Mouse (Mus musculus) thymus, adult 2 months (tissue): ENCODE results near the gene Nop53. TPM values are rescaled to one million over a fixed set of nuclear protein-coding genes. Genes with fewer than 3 reads are reported as not detected.

Source experiments
- DNase-seq: peaks from one replicate; pipeline ENCODE4 v3.0.0; 2021
- H3K27ac ChIP-seq: fragments of 200-500 bp; 2 replicates; pipeline ENCODE4 v1.5.1; 2012; ENCODE audit warnings: low read length, control low read depth; ENCODE audit not compliant: control insufficient read depth, insufficient read depth
- H3K27me3 ChIP-seq: fragments of 200-500 bp; 2 replicates; pipeline ENCODE4 v1.6.1; 2012; ENCODE audit warnings: mild to moderate bottlenecking, low read length, moderate library complexity, mixed read lengths; ENCODE audit not compliant: control insufficient read depth, insufficient read depth
- H3K36me3 ChIP-seq: fragments of 200-500 bp; 2 replicates; pipeline ENCODE4 v1.6.1; 2012; ENCODE audit warnings: mild to moderate bottlenecking, low read length, moderate library complexity; ENCODE audit not compliant: control insufficient read depth, insufficient read depth
- H3K4me1 ChIP-seq: fragments of 200-500 bp; replicated peaks from 2 replicates; pipeline ENCODE4 v1.6.1; 2012; ENCODE audit warnings: low read length; ENCODE audit not compliant: control insufficient read depth, insufficient read depth
- H3K4me3 ChIP-seq: fragments of 200-500 bp; 2 replicates; pipeline ENCODE4 v1.5.1; 2012; ENCODE audit warnings: mild to moderate bottlenecking, low read length, control low read depth, moderate library complexity; ENCODE audit not compliant: control insufficient read depth, insufficient read depth
- CTCF ChIP-seq: fragments of 200-500 bp; IDR thresholded peaks from 2 replicates; pipeline ENCODE4 v1.5.1; 2012; ENCODE audit warnings: mild to moderate bottlenecking, control low read depth, low read length, moderate library complexity, borderline replicate concordance; ENCODE audit not compliant: control insufficient read depth, poor library complexity, insufficient read depth; ENCODE audit errors: extremely low read depth
- POLR2A ChIP-seq: fragments of 200-500 bp; IDR thresholded peaks from 2 replicates; pipeline ENCODE4 v1.6.1; 2012; ENCODE audit warnings: mild to moderate bottlenecking, low read length, control low read depth, moderate library complexity; ENCODE audit not compliant: control insufficient read depth, poor library complexity, insufficient read depth; ENCODE audit errors: extremely low read depth
- WGBS: fragments of 180-500 bp; shearing (Covaris S2); methylation state at CpG from one replicate; pipeline ENCODE4 v1.1.7; 2018; 5-methylcytosine and 5-hydroxymethylcytosine counted together
- polyA plus RNA-seq: library from polyadenylated mRNA; depleted of rRNA; stranded (reverse); fragments of >200 nt; gene quantifications from 2 replicates; pipeline ENCODE4 v1.2.3, GENCODE M21; 2012

The Nop53 gene
- polyA plus RNA-seq, 1 experiment, result 170 TPM

DNA sequence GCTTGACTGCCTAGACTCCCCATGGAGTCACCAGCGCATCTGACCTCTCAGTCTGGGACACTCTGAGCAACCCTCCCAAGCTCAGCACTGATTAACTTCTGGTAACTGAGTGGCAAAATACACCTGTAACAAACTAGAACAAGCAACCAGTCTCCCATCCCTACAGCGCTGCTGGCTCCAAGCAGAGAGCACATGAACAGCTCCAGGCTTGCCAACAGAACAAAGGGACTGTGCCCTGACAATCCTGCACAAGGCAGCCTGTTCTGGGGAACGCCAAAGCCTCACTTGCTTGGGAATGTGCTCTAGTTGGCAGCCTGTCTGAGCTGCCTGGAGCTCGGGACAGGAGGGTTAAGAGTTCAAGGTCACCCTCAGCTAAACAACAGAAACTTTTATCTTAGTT, 35.7 kb upstream of the Nop53 start:
- TF ChIP-seq CTCF, result no peak
- no peak for TF ChIP-seq POLR2A
- Histone ChIP-seq H3K4me3 (no peak overlapping the region), H3K27me3 (no peaks in the 10 kb centered on the region), H3K36me3 (peaks cover under 1% of the 10 kb centered on the region; the same call in 1 of the 2 replicates), H3K4me1 (no peaks in the 10 kb centered on the region), H3K27ac (no peak overlapping the region)
- no peak for DNase-seq
- WGBS, result 95% methylated on average over 4 of the region's 4 CpGs

GRCm38 (mm10) chr7:15980246-15980645, 34.4 kb upstream of the Nop53 start:
- WGBS, result 88% methylated on average over 8 of the region's 8 CpGs
- no peak overlapping the region for H3K4me3 ChIP-seq
- no peaks in the 10 kb centered on the region for H3K27me3 ChIP-seq
- no peaks in the 10 kb centered on the region for H3K36me3 ChIP-seq
- no peak for TF ChIP-seq CTCF
- no peak for TF ChIP-seq POLR2A
- no peak overlapping the region for H3K27ac ChIP-seq
- peaks cover 5% of the 10 kb centered on the region; the same call in 1 of the 2 replicates for H3K4me1 ChIP-seq
- no peak for DNase-seq

DNA sequence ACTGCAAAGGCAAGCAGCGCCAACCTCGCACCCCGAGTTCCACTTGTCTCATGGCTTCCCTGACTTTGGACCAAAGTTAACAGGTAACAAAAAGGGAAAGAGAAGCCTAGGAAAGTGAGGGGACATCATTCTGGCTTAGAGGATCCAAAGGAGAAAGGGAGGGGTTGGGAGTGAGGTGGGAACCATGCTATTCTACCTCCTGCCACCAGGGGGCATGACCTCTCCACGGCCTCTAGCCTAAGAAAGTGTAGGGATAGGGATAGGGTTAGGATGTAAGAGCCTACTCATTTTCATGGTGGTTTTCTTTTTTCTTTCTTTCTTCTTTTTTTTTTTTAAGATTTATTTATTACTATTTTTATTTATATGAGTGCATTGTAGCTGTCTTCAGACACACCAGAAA, 30.0 kb upstream of the Nop53 start:
- TF ChIP-seq POLR2A (no peak), CTCF (no peak)
- Histone ChIP-seq H3K36me3 (peaks cover 28% of the 10 kb centered on the region), H3K27ac (no peak overlapping the region), H3K4me3 (no peak overlapping the region), H3K27me3 (no peaks in the 10 kb centered on the region), H3K4me1 (peaks cover 9% of the 10 kb centered on the region)
- 80% methylated on average over 4 of the region's 4 CpGs for WGBS
- peak; percentile 51 for DNase-seq

GRCm38 (mm10) chr7:15975451-15975850, 29.6 kb upstream of the Nop53 start:
- Histone ChIP-seq H3K4me1 (peaks cover 9% of the 10 kb centered on the region), H3K27me3 (no peaks in the 10 kb centered on the region), H3K4me3 (no peak overlapping the region), H3K27ac (no peak overlapping the region), H3K36me3 (peaks cover 28% of the 10 kb centered on the region)
- TF ChIP-seq CTCF (no peak), POLR2A (no peak)
- 66% methylated on average over 10 of the region's 10 CpGs for WGBS
- peak; percentile 21 for DNase-seq

GRCm38 (mm10) chr7:15974712-15975111, 28.8 kb upstream of the Nop53 start:
- peak; percentile 61 for DNase-seq
- Histone ChIP-seq H3K4me1 (peaks cover 9% of the 10 kb centered on the region), H3K36me3 (peaks cover 28% of the 10 kb centered on the region), H3K4me3 (no peak overlapping the region), H3K27me3 (no peaks in the 10 kb centered on the region), H3K27ac (no peak overlapping the region)
- 23% methylated on average over 5 of the region's 5 CpGs for WGBS
- TF ChIP-seq POLR2A (no peak), CTCF (peak; percentile 81; the same call in 1 of the 2 replicates)

DNA sequence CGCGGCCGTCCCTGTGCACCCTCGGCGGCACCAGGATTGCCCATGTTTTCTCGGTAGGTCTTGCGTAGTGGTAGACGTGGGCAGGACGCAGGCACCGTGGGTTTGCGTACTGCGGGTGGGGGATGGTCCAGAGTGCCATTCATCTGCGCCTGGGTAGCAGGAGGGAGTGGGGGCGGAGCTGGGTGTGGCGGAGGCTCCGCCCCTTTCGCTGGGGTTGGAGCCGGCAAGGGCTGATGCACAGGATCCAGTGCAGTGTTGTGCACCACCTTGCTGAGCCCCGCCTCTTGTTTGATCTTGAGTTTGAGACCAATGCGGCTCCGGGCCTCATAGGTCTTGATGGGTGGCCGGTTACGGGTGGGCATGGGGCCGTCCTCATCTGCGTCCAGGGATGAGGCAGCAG, 26.4 kb upstream of the Nop53 start:
- no peak for DNase-seq
- H3K4me3 ChIP-seq, result no peak overlapping the region
- TF ChIP-seq POLR2A, result no peak
- peaks cover 9% of the 10 kb centered on the region for H3K4me1 ChIP-seq
- H3K36me3 ChIP-seq, result peaks cover 28% of the 10 kb centered on the region
- 95% methylated on average over 25 of the region's 25 CpGs for WGBS
- no peaks in the 10 kb centered on the region for H3K27me3 ChIP-seq
- H3K27ac ChIP-seq, result no peak overlapping the region

DNA sequence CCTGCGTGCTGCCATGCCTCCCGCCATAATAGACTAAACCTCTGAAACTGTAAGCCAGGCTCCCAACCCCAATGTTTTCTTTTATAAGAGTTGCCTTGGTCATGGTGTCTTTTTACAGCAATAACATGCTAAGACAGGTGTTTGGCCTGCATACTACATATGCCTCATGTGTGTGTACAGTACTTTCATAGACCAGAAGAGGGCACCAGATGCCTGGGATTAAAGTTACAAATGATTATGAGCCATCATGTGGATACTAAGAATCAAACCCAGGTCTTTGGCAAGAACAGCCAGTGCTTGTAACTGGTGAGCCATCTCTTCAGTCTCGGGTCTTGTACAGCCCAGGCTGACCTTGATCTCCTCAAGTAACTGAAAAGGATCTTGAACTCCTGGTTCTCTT, 23.8 kb upstream of the Nop53 start:
- no peak for TF ChIP-seq POLR2A
- no peak for TF ChIP-seq CTCF
- Histone ChIP-seq H3K36me3 (peaks cover 25% of the 10 kb centered on the region), H3K27me3 (no peaks in the 10 kb centered on the region), H3K27ac (no peak overlapping the region), H3K4me1 (no peaks in the 10 kb centered on the region), H3K4me3 (no peak overlapping the region)
- DNase-seq, result no peak
- 95% methylated on average over 3 of the region's 3 CpGs for WGBS
